In genomic region chr15:85047865-85048264, GRCm38 (mm10) we compare ENCODE assay signal across 25 mouse cellular contexts. TPM values are rescaled to one million over a fixed set of nuclear protein-coding genes. Genes with fewer than 3 reads are reported as not detected.
"Had no signal": no experiment of that assay in that cellular context is flagged by ENCODE, and none has a peak within 500 bp of the region (broad histone marks: within the 10 kb centered on the region; RNA-seq: fewer than 3 reads in every experiment).

No protein-coding gene starts in this region.

- H3K9me3 ChIP-seq: kidney, embryonic 15.5 days; limb, embryonic 12.5 days; limb, embryonic 15.5 days; midbrain, embryonic 12.5 days; neural tube, embryonic 13.5 days had no signal

- H3K4me2 ChIP-seq: kidney, embryonic 15.5 days; limb, embryonic 12.5 days; limb, embryonic 15.5 days; liver, embryonic 11.5 days; lung, embryonic 14.5 days; midbrain, embryonic 12.5 days; neural tube, embryonic 13.5 days had no signal

- H3K9ac ChIP-seq: kidney, embryonic 15.5 days; limb, embryonic 12.5 days; limb, embryonic 15.5 days; liver, embryonic 14.5 days; liver, postnatal 0 days; lung, embryonic 14.5 days; midbrain, embryonic 12.5 days; neural tube, embryonic 13.5 days had no signal

- DNase-seq: kidney, adult 2 months; kidney, postnatal 14 days; kidney, postnatal 4 days; left cerebral cortex, postnatal 4 days; liver, postnatal 0 days; lung, embryonic 14.5 days; thymus, adult 18-20 months; thymus, postnatal 36 days had no signal

- ATAC-seq: liver, postnatal 0 days; lung, postnatal 0 days; midbrain, embryonic 16.5 days had no signal

- H3K4me3 ChIP-seq: kidney, embryonic 15.5 days; limb, embryonic 12.5 days; limb, embryonic 15.5 days; midbrain, embryonic 12.5 days; myocyte; neural tube, embryonic 13.5 days had no signal

- H3K27me3 ChIP-seq: kidney, embryonic 15.5 days; limb, embryonic 12.5 days; limb, embryonic 15.5 days; midbrain, embryonic 12.5 days; neural tube, embryonic 13.5 days had no signal

- H3K27ac ChIP-seq: kidney, embryonic 15.5 days; limb, embryonic 12.5 days; limb, embryonic 15.5 days; liver, embryonic 14.5 days; macrophage; midbrain, embryonic 12.5 days; neural tube, embryonic 13.5 days had no signal

RNA-seq across cellular contexts. Expression of gene Upk3a, which starts 30.9 kb away (rescaled TPM):
- total RNA-seq: layer of hippocampus, postnatal 14 days; left cerebral cortex, postnatal 14 days; megakaryocyte, adult 5-6 weeks; monocyte, adult 5-6 weeks; neutrophil, adult 5-6 weeks had no signal
- polyA plus RNA-seq: limb, embryonic 12.5 days; liver, embryonic 11.5 days; liver, embryonic 14.5 days; liver, postnatal 0 days; macrophage; myocyte; spleen, adult 2 months had no signal
